Mouse (Mus musculus): ENCODE measurements around the gene Smim6.
A peak's percentile ranks its signal among the peaks of the same experiment; 100 is the strongest.

Gene Smim6

DNA sequence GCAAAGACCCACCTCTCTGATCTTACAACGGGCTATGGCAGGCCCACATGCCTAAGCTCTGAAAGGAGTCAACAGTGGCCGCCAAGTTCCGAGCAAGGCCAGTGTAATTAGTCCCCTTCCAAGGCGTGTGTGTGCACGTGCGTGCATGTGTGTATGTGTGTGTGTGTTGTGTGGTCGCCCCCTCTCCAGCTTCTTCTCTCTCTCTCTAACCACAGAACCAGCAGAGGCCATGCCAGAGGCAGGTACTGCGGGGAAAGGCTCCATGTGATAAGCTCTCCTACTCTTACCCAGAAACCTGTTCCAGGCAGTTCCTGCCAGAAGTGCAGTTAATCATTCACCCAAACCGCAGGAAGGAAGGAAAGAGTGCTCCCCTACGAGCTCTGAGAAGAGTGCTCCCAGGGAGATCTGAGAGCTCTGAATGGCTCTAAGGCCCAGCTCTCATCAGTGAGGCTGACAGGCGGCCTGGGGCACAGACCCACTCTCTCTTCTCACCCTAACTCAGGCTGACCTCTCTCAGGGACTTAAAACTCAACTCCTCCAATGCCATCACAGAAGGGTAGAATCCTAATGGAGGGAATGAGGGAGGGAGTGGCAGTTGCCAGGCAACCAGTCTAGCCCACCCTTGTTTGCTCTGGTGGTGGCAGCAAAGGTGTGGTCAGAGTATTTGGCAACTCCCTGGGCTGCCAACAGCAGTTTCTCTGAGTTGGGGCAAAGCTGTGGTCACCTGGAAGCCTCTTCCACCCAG is at the start of gene Smim6:
Smim6 (plus strand) TSS at position 386 of the 745 bp plus-strand sequence.
- DNase-seq: peak in 1 of 2 experiments; percentile 35

DNA sequence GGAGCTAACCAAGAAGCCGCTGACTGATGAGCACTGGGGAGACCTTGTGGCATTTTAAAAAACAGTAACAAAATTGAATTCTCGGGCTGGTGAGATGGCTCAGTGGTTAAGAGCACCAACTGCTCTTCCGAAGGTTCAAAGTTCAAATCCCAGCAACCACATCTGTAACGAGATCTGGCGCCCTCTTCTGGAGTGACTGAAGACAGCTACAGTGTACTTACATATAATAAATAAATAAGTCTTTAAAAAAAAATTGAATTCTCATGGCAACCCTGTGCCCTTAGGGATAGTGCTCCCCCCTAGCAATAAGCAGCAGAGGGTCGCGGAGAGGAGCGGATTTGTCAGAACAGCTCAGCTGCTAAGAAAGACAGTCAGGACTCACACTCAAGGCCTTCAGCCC is 47.9 kb upstream of the Smim6 start:
- no peak for DNase-seq

DNA sequence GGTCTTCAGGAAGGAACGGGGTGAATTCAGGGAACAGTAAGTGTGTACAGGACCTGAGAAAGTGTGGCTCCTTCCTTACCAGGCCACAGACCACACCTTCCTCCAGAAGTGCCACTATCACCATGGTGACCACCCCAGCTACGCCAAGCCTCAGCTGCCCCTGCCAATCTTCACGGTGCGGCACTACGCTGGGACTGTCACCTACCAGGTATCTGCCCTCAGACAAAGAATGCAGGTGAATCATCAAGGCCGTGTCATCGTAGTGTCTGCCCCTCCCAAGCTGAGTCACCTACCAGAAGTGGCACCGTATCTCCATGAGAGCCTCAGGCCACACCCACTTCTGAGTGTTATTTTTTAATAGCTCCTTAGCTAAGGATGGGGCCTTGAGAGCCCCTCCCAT is 42.4 kb upstream of the Smim6 start:
- no peak for DNase-seq

DNA sequence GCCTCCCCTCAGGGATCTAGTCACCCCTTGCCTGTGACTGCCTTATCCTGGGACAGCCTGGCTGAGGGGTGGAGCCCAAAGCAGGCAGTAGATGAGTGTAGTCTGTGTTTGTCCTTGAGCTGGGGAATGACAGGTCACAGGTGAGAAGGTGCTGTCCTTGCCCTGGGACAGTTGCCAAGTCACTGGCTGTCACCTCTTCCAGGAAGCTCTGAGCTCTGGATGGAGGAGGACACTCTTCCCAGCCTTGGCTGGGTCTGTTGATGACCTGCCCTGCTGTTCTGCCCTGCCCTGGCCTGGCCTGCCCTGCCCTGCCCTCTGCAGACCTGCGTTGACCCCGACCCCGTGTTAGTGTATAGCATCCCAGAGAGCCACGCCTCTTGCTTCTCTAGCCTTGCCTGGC is 39.4 kb upstream of the Smim6 start:
- DNase-seq: no peak

DNA sequence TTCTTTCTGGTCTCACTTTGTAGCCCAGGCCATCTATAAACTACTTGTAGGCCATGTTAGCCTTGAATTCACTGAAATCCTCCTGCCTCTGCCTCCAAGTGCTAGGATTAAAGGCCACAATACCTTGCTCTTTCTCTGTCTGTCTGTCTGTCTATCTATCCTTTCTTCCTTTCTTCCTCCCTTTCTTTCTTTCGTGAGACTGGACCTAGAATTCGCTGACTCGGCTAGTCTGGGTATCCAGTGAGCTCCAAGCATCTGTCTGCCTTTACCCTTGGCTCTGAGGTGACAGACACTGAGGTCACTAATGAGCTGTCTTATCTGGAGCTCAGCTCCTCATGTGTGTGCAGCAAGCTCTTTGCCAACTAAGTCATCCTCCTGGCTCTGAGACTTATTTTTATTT is 35.9 kb upstream of the Smim6 start:
- no peak for DNase-seq

DNA sequence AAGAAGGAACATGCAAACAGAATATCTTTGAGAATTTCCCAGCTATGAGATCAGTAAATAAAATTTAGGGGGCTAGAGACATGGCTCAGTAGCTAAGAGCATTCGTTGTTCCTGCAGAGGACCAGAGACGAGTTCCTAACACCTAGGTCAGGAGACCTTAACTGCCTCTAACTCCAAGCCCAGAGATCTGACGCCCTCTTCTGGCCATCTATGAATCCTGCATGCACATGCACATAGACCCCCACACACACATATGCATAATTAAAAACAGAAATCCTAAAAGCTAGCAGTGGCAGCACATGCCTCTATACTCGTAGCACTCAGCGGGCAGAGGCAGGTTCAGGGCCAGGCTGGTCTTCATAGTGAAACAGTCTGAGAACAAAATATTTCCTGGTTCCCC is 35.4 kb upstream of the Smim6 start:
- no peak for DNase-seq

DNA sequence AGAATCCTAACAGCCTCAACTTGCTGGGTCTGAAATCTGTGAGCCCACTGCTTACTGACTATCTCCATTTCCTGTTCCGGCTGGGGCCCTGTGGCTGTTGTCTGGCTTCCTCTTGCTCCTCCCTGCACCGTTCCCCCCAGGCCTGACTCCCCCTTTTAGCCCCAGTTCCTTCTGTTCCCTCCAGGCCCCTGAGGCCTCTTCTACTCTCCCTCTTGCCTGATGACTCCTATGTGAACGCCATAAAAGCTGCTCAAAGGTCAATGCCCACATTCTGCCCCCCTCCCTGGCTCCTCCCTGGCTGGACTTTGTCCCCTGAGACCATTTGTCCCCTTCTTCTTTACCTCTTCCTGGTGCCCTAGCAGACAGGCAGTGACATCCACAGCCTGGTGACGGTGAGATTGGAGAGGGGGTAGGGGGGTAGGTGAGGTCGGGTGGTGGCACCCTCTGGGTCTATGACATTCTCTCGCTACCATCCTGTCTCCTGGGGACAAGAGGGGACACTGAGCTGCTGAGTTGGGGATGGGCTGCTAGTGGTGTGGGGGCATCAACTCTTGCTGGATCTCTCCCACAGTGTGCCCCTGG is 34.6 kb upstream of the Smim6 start:
- DNase-seq: no peak

DNA sequence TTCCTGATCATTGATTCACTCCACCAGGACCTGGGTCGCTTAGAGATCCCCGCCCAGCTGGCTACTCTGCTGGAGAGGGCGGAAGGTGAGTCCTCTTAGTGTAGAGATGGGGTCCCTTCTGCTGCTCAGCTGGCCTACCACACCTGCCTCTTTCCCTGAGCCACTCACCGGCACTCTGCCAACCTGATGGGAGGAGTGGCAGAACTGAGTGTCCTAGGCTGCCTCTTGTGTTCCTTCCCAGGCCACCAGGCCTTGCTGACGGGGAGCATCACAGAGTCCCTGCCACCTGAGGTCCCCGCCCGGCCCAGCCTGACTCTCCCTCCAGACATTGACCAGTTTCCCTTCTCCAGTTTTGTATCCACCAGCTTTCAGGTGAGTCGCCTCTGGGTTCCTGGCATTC is 33.7 kb upstream of the Smim6 start:
- DNase-seq: no peak

DNA sequence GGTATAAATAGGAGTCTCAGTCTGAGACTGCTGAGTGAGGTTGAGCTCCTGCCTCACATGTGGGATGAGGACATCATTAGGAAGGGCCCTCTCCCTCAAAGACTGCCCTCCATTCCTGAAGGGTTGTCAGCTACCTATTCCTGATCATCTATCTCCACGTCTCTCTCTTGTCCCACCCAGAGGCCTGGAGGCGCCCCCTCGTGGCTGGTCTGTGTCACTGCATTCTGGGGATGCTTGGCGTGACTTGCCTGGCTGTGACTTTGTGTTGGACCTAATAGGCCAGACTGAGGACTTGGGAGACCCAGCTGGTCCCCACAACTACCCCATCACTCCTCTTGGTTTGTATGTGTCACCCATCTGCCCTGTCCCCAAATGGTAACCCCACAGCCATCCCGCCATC is 30.8 kb upstream of the Smim6 start:
- DNase-seq: peak in 1 of 2 experiments; percentile 42

DNA sequence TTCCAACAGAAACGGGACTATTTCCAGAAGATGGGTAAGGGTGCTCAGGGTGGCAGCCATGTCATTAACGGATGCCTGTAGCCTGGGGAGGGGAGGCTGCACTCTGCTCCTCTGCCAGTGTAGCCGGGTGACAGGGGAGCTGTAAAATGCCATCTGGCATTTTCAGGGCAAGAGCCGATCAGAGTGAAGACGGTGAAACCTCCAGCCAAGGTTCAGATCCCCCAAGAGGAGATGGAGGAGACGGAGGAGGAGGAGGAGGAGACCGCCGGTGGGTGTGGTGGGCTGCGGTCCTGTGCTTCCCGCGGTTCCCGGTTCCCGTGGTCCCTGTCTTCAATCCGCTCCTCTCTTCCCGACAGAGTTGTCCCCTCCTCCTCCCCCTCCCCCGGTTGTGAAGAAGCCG is 28.6 kb upstream of the Smim6 start:
- DNase-seq: no peak

DNA sequence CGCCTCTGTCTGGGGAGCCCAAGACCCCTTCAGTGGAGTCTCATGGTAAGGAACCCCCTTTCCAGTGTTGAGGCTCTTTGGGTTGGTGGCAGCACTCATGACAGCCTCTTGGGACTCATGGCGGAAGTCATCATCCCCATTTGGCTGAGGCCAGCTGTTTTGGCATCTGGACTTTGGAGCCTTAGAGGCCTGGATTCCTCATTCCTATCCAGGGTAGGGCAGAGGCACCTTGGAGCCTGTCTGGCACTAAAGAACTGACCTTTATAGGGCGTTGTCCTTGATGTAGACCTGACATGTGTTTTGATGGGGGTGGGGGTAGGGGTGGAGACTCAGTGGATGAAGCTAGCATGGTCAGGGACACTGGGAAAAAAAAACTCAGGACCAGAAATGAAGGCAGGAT is 27.5 kb upstream of the Smim6 start:
- no peak for DNase-seq

DNA sequence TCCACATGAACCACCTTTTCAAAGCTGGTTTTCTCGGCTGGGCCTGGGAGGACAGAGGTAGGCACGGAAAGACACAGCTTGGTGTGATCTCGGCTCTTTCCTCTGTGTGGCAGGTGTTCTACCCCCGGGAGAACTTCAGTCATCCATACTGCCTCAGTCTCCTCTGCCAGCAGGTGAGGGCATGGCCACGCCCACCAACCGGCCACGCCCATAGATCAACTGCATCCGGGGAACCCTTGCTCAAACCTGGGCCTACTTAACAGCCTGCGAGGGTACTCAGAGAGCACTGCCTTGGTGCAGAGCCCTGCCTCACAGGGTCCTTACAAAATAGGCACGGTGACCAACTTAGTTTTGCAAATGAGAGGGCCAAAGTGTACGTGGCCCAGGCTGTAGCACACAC is 26.5 kb upstream of the Smim6 start:
- DNase-seq: no peak

DNA sequence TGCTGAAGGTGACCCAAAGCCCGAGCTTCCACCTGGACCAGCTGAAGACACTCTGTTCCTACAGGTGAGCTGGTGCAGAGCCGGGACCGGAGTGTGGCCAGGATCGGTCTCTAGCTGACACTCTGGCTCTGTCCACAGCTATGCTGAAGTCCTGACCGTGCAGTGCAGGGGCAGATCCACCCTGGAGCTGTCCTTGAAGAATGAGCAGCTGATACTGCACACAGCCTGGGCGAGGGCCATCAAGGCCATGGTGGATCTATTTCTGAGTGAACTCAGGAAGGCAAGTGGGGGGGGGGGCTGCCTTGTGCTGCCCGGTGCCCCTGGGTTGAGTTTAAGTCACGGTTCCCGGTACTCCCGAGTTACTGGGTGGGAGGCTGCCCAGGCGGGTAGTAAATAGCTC is 25.4 kb upstream of the Smim6 start:
- DNase-seq: no peak

DNA sequence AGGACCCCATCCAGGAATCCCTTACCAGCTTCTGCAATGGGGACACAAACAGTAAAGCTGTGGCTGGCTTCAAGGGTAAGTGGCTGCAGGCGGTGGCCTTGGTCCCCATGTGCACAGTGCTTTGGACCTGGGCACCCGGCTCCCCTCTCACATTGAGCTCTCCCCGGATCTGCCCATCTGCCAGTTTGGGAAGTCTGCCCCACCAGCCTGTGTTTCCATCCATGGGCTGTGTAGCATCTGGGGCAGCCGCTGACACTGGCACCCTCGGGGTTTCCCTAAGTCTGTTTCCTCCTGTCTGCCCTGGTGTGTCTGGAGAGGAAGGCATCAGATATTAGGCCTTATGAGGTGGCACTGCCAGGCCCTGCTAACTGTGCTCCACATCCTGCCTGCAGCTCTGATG is 23.8 kb upstream of the Smim6 start:
- DNase-seq: no peak

DNA sequence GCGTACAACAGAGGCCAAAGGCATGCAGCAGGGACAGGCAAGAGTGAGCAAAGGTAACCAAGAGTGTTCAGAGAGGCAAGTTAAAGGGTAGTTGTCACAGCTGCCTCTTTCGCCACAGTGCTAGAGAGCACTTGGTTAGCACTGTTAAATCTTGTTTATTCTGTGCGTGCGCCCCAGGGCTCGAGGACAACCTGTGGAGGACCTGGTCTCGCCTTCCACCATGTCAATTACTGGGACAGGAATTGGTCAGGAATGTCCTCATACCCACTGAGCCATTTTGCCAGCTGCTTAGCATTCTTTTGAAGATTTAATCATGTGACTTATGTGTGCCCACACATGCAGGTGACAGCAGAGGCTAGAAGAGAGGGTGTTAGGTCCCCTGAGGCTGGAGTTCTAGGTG is 22.7 kb upstream of the Smim6 start:
- DNase-seq: no peak

DNA sequence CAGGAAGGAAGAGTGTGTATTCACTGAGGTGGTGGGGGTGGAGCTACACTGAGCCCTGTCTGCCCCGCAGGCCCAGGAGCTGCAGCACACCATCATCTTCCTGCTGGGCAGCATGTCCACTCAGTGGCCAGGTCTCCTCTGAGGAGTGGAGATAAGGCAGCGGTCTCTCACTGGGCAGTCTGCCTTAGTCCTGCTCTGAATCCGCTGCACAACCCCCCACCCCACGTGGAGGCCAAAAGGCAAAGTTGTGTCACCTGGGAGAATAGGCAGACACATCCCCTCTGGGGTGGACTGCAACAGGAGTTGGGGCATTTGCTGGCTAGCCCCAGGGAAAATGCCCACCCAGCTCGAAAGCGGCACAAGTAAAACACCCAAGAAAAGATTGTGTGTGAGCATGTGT is 19.6 kb upstream of the Smim6 start:
- no peak for DNase-seq

DNA sequence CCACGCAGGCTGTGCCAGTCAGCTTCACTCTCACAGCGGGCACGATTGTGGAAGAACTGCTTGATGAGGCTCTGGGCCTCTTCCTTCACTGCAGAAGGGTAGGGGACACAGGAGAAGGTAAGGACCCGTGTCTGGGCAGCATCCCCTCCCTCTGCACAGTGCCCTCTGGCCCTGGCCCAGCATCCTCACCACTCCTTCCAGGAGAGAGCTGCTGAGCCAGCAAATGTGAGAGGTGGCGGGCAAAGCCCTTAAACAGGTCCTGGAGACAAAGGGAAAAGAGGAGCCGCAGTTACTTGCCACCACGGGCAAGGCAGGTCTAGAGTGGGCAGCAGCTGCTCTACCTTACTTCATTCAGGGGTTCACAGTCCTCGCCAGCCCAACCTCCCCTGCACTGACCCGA is 18.7 kb upstream of the Smim6 start:
- no peak for DNase-seq

DNA sequence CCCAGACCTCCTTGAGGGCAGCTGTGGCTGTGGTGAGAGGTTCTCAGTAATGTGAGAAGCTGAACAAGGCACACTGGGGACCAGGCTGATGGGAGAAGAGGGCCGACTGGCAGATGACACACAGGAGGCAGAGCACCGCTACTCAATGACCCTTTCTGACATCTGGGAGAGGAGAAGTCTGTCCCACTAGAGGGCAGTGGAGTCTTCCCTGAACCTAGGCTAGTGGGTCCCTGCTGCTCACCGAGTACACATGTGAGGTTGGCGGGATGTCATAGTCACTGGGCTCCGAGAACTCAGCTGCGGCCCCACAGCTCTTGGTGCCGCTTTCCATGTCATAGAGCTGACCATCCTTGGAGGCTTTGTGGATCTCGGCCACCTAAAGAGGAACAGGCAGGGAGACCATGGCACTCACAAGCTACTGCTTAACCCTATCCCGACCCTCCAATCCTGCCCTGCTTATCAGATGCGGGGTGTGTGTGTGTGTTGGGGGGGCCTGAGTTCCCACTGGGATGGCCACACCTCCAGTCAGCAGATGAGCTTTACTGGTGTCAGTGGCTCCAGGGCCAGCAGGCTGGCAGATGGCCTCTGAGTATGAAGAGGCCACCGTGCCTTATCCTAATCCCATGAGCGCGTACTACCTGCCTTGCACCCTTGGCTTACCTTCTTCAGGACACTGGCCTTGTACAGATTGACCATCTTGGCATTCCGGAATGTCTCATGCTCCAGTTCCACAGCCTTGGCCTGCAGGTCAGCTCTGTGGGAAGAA is 16.9 kb upstream of the Smim6 start:
- peak; percentile 53 to 63 for DNase-seq

DNA sequence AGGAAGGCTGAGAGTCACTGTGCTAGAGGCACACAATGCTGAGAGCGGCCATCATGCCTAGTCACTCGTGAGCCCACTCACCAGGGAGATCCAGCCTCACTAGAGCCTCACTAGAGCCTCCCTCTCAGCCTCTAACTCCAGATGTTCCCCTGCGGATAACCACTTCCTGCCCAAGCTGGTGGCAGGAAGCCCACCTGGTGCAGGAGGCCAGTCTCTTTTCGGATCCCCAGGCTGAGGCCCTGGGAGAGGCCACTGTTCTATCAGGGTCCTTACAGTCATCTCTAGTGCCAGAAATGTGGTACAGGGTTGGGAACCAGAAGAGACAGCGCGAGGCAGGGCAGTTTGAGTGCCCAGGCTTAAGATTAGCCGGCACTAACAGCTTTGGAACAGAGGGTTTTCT is 13.4 kb upstream of the Smim6 start:
- peak; percentile 67 to 80 for DNase-seq

DNA sequence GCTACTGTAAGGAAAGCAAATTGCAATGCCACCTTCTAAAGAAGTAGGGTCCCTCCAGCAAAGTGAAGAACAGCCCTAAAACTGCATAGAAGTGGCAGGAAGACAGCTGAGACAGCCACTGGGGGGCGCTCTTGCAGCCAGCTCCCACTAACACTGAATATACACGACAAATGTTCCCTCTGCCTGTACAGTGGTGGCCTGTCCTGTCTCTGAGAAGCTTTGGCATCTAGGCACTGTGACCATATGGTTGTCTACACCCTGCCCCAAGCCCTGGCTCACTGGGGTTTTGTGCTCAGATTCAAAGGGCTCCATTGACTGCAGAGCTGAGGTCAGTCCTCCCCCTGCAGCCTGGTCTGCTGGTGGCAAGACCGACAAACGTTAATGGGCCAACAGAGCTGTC is 12.9 kb upstream of the Smim6 start:
- peak; percentile 76 to 81 for DNase-seq

DNA sequence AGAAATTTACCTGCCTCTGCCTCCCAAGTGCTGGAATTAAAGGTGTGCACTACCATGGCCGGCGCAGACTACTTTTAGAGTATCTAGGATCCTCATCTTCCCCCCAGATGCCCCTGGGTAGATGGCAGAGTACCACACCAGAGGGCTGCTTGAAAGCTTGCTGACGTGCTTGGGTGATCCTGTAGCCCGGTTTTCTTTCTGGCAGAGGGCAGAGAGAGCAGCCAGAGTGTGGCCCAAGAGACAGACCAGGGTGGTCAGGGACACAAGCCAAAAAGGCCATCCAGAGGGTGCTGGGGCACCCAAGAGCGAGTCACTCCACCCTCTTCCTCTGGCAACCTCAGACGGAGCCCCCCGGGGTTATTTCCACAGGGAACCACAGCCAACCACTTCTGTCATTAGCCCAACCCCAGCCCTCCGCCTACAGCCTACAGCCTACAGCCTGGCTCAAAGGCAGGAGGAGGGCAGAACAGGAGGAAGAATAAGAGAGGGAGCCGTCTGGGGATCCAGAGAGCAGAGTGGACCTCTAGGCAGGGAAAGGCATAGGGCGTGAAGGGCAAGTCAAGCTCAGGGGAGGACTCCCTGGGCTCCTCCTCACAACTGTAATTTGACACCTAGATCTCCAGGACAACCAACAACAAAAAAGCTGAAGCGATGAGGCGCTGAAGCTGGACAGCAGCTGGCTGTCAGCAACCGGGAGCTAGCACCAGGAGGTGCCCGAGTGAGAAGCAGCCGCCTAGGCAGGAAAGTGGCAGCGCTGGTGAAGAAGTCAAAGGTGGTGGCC is 12.1 kb upstream of the Smim6 start, which contains the start of gene Smim5:
Smim5 (plus strand) TSS at position 481 of the 781 bp plus-strand sequence.
- peak; percentile 45 to 55 for DNase-seq

DNA sequence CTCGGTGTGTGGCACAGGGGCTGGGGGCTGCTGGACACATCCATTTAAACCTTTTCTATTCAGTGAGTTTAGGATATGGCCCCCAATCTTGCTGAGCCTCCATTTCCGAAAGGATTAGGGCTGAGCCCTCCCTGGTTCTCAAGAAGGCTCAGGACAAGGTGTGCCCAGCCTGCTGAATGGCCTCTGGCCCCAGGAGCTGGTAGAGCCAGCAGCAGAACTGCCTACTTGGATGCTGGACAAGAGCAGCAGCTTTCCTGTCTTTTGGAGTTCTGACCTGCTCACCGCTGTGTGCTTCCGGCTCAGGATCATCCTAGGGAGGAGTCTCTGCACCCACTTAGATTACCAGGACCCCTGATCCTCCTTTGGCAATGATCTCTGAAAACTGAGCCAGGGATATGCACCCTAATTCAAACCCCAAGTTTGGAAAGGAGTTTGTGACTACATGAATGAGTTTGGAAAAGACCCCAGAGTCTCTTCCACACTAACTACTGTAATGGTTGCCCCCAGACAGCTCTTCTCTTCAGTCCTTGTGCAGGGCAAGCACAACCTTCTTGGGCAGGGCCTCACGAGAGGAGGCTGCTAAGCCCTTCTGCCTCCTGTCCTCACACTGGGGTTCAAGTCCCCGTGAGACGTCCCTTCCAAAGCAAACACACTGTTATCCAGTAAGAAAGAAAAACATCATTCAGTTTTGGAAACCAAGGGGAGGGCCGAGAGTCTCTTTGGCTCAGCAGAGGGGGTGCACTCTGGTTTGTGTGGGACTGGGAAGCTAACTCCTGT is 11.1 kb upstream of the Smim6 start:
- DNase-seq: no peak

Data from thymus, postnatal 36 days (tissue).